Mouse (Mus musculus): ENCODE data around the gene Mlph. TPM values are rescaled to one million over a fixed set of nuclear protein-coding genes. Genes with fewer than 3 reads are reported as not detected.

Gene Mlph
- polyA plus RNA-seq, 1 experiment from 2014 or later = 0.09 TPM

DNA sequence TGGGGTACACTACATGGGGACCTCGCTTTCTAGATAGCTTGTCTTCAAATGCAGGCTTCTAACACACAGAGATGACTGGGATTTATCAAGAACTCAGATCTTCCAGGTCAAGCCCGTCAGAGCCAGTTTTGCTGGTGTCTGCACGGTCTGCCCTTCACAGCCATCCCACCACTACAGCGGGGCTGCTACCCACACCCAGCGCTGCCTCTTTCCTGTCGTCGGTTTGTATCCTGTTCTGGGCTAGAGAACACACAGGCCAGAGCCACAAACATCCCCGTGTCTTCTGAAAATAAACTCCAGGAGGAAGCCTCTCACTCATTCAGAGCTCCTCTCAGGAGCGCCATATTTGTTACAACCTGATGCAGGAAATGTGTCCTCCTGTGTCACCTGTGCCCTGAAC, 34.4 kb downstream of the Mlph start:
- 82% methylated on average over 9 of the region's 9 CpGs for WGBS

DNA sequence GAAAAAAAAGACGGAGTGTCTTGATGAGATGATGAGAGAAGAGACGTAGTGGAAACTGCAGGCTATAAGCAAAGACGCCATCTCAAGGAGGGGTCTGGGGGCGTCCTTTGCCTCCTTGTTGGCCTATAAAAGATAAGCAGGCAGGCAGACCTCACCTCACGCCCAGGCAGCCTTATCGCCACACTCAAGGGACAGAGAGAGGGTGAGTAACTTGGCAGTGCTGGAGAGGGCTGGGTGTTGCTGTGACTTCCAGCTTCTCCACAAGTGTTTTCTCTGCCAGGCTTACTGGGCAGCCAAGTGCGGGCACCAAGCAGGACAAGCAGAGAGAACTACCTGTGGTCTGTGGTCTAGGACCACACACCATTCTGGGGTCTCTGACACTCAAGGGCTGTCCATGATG, 36.8 kb downstream of the Mlph start:
- no peak for ATAC-seq (ENCODE audit: low FRiP score)
- no peak overlapping the region for H3K4me2 ChIP-seq
- H3K9me3 ChIP-seq (replicated peaks) = no peaks in the 10 kb centered on the region
- H3K36me3 ChIP-seq = no peaks in the 10 kb centered on the region
- H3K27me3 ChIP-seq (replicated peaks) = no peaks in the 10 kb centered on the region
- H3K4me3 ChIP-seq (replicated peaks) = no peak overlapping the region
- 88% methylated on average over 7 of the region's 7 CpGs for WGBS
- H3K9ac ChIP-seq (replicated peaks) = no peak overlapping the region
- H3K4me1 ChIP-seq = 0 out of 2 replicates have a peak, but pooled peaks cover 8% of the 10 kb centered on the region
- no peak overlapping the region for H3K27ac ChIP-seq (replicated peaks)

More for the DNA sequence above, 34.4 kb downstream of the Mlph start:
- Histone ChIP-seq H3K27me3 (replicated peaks) (no peaks in the 10 kb centered on the region), H3K27ac (replicated peaks) (no peak overlapping the region), H3K4me2 (no peak overlapping the region), H3K36me3 (no peaks in the 10 kb centered on the region), H3K9me3 (replicated peaks) (no peaks in the 10 kb centered on the region), H3K4me1 (0 out of 2 replicates have a peak, but pooled peaks cover 8% of the 10 kb centered on the region), H3K9ac (replicated peaks) (no peak overlapping the region), H3K4me3 (replicated peaks) (no peak overlapping the region)
- no peak for ATAC-seq (ENCODE audit: low FRiP score)

DNA sequence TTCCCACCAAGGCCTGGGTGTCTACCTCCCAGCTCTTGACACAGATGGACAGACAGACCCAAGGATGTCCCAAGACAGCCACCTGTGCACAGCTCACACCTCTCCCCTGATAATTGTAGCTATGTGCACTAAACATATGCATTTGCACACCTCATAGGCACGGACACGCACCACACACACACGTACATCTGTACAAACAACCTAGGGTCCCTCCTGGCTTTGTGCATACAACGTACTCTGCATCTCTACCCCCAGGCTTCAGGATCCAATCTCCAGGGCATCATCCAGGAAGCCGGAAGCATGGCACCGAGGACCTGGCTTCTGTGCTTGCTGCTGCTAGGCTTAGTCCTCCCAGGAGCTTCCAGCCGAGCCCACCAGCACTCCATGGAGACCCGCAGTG, 37.9 kb downstream of the Mlph start, which contains the start of gene Prlh:
Gene Prlh (plus strand): TSS at position 301 of the 400 bp plus-strand sequence.
- Histone ChIP-seq H3K27ac (replicated peaks) (no peak within 1 kb of the TSS), H3K4me3 (replicated peaks) (no peak within 1 kb of the TSS), H3K9ac (replicated peaks) (no peak within 1 kb of the TSS), H3K9me3 (replicated peaks) (no peaks in the 10 kb centered on the region), H3K36me3 (no peaks in the 10 kb centered on the region), H3K4me1 (0 out of 2 replicates have a peak, but pooled peaks cover 8% of the 10 kb centered on the region), H3K4me2 (no peak within 1 kb of the TSS), H3K27me3 (replicated peaks) (0 out of 2 replicates have a peak, but pooled peaks cover 4% of the 10 kb centered on the region)
- 76% methylated on average over 8 of the region's 8 CpGs for WGBS
- ATAC-seq (ENCODE audit: low FRiP score) = no peak

DNA sequence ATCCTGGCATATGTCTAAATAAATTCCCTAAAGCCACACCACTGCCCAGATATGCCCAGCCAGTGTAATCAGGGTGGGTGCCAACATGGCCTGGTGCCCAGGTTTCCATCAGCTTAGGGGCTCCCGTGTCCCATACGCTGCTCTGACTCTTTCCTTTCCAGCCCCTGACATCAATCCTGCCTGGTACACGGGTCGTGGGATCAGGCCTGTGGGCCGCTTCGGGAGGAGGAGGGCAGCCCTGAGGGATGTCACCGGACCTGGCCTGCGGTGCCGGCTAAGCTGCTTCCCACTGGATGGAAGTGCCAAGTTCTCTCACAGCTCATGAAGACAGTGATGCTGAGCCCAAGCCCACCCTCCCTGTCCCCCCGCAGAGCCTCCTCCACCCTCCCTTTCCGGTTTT, 38.8 kb downstream of the Mlph start:
- 74% methylated on average over 11 of the region's 11 CpGs for WGBS
- Histone ChIP-seq H3K9me3 (replicated peaks) (no peaks in the 10 kb centered on the region), H3K4me1 (0 out of 2 replicates have a peak, but pooled peaks cover 8% of the 10 kb centered on the region), H3K9ac (replicated peaks) (no peak overlapping the region), H3K27me3 (replicated peaks) (0 out of 2 replicates have a peak, but pooled peaks cover 4% of the 10 kb centered on the region), H3K4me3 (replicated peaks) (no peak overlapping the region), H3K27ac (replicated peaks) (no peak overlapping the region), H3K36me3 (no peaks in the 10 kb centered on the region), H3K4me2 (no peak overlapping the region)
- ATAC-seq (ENCODE audit: low FRiP score) = no peak

DNA sequence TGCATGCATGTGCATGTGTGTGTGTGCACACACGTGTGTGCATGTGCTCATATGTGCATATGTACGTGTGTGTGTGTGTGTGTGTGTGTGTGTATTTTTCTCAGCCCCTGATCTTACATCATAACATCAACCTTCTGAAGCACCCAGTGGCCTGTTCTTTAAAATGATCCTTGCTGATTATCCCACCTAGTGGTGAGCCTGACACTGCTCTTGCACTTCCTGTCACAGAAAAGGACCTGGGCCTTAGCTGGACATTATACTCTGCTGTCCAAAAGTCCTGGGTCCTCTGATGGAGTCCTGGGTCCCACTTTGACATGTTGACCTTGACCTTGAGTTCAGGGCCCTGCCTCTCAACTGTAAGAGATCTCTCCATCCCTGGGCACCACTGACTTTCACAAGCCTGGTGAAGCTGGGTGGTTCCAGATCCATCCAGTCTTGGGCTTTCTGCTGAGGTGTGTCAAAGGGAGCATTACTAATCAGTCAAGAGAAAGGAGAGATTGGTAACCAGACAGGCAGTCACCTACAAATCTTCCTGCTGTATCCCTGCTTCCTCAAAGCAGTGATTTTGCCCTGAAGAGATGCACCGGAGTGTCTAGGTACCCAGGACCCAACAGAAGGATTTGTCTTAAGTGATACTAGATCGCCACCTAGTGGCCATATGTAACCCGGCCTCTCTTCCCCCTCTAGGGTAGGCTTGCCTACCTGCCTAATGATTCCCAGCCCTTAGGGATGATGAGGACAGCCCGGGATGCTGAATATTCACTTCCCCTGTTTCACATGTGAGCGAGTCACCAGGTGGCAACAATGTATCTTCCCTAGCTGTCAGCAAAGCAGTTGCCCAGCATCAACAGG, 41.6 kb downstream of the Mlph start:
- no peak overlapping the region for H3K4me2 ChIP-seq
- WGBS = 26% methylated on average over 6 of the region's 7 CpGs
- 0 out of 2 replicates have a peak, but pooled peaks cover 8% of the 10 kb centered on the region for H3K4me1 ChIP-seq
- 0 out of 2 replicates have a peak, but pooled peaks cover 4% of the 10 kb centered on the region for H3K27me3 ChIP-seq (replicated peaks)
- no peak overlapping the region for H3K4me3 ChIP-seq (replicated peaks)
- H3K9ac ChIP-seq (replicated peaks) = no peak overlapping the region
- H3K36me3 ChIP-seq = no peaks in the 10 kb centered on the region
- peak; percentile 76 for ATAC-seq (ENCODE audit: low FRiP score)
- H3K9me3 ChIP-seq (replicated peaks) = no peaks in the 10 kb centered on the region
- no peak overlapping the region for H3K27ac ChIP-seq (replicated peaks)

DNA sequence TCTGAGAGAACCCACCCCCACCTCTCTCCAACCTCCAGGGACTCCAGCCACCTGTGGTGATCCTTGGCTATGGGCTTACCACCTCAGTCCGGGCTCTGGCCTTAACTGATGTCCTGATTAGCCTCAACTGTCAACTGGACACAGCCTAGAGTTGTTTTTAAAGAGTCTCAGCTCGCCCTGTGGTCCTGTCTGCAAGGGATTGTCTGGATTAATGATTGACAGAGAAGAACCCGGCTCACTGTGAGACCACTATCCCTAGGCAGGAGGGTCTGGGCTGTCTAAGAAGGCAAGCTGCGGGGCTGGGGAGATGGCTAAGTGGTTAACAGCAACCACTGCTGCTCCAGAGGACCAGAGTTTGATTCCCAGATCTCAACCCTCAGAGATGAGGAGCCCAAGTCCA, 47.6 kb downstream of the Mlph start:
- H3K4me1 ChIP-seq = peaks cover 5% of the 10 kb centered on the region
- H3K4me2 ChIP-seq = no peak overlapping the region
- no peak for ATAC-seq (ENCODE audit: low FRiP score)
- H3K27me3 ChIP-seq (replicated peaks) = no peaks in the 10 kb centered on the region
- H3K9me3 ChIP-seq (replicated peaks) = no peaks in the 10 kb centered on the region
- H3K36me3 ChIP-seq = no peaks in the 10 kb centered on the region
- no peak overlapping the region for H3K4me3 ChIP-seq (replicated peaks)
- no peak overlapping the region for H3K27ac ChIP-seq (replicated peaks)
- 19% methylated on average over 4 of the region's 4 CpGs for WGBS
- H3K9ac ChIP-seq (replicated peaks) = no peak overlapping the region

DNA sequence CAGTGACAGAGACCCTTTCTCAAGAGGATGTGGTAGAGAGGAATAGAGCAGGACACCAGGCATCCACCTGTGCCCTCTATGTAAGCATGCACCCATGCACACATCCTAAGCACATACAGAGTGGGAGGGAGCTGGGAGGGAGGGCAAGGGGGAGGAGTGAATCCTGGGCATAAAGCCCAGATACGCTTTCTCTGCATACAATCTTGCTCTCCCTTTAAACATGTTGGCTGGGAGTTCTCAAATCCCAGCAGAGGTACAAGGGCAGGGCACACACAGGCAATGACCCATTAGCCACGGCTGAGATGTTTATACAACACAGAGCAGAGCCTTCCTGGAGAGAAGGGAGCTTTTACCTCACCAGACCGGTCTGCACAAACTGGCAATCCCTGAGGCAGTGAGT, 48.1 kb downstream of the Mlph start:
- no peaks in the 10 kb centered on the region for H3K27me3 ChIP-seq (replicated peaks)
- H3K4me2 ChIP-seq = no peak overlapping the region
- WGBS = 35% methylated on average over 3 of the region's 3 CpGs
- no peaks in the 10 kb centered on the region for H3K36me3 ChIP-seq
- no peaks in the 10 kb centered on the region for H3K9me3 ChIP-seq (replicated peaks)
- no peak overlapping the region for H3K4me3 ChIP-seq (replicated peaks)
- peaks cover 10% of the 10 kb centered on the region for H3K4me1 ChIP-seq
- no peak overlapping the region for H3K27ac ChIP-seq (replicated peaks)
- no peak overlapping the region for H3K9ac ChIP-seq (replicated peaks)
- no peak for ATAC-seq (ENCODE audit: low FRiP score)

DNA sequence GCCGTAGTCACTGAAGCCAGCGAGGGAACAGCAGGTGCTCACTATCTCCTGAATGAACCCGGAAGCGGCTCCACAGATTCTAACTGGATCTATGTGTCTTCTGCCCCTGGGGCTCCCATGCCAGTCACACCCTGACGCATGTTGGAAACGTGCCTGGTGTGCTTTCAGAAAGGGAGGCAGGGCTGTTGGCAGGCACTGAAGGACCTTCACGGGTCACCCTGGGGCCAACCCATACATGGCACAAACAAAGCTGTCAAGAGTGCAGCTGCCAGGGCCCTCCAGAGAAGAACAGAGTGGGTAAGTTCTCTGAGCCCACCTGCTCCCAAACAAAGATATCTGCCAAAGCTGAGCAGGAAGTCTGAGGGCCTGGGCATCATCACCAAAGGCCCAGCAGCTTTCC, 52.7 kb downstream of the Mlph start:
- Histone ChIP-seq H3K4me1 (peaks cover 16% of the 10 kb centered on the region), H3K36me3 (no peaks in the 10 kb centered on the region), H3K4me2 (no peak overlapping the region), H3K27ac (replicated peaks) (no peak overlapping the region), H3K27me3 (replicated peaks) (peaks cover 9% of the 10 kb centered on the region), H3K9me3 (replicated peaks) (no peaks in the 10 kb centered on the region), H3K4me3 (replicated peaks) (no peak overlapping the region), H3K9ac (replicated peaks) (no peak overlapping the region)
- ATAC-seq (ENCODE audit: low FRiP score) = no peak
- WGBS = 44% methylated on average over 7 of the region's 7 CpGs

DNA sequence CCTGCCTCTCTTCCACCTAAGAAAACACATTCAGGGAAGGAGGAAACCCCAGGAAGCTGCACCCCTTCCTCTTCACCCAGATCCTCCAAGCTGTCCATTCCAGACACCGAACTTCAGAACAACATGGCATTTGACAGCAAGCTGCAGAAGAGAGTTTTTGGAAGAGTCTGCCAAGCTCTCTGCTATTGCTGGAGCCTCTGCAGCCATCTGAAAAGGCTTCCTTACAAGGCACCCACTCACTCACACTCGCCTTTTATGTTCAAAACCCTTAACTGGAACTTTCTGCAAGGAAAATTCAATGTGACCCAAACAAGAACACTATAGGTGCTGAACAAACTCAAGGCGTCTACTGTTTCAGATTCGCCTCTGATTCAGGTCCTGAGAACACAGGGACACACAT, 53.8 kb downstream of the Mlph start:
- ATAC-seq (ENCODE audit: low FRiP score) = no peak
- no peaks in the 10 kb centered on the region for H3K9me3 ChIP-seq (replicated peaks)
- WGBS = 81% methylated on average over 4 of the region's 4 CpGs
- no peak overlapping the region for H3K27ac ChIP-seq (replicated peaks)
- H3K9ac ChIP-seq (replicated peaks) = no peak overlapping the region
- H3K4me3 ChIP-seq (replicated peaks) = no peak overlapping the region
- no peaks in the 10 kb centered on the region for H3K36me3 ChIP-seq
- H3K4me1 ChIP-seq = peaks cover 22% of the 10 kb centered on the region
- H3K4me2 ChIP-seq = no peak overlapping the region
- peaks cover 12% of the 10 kb centered on the region for H3K27me3 ChIP-seq (replicated peaks)

DNA sequence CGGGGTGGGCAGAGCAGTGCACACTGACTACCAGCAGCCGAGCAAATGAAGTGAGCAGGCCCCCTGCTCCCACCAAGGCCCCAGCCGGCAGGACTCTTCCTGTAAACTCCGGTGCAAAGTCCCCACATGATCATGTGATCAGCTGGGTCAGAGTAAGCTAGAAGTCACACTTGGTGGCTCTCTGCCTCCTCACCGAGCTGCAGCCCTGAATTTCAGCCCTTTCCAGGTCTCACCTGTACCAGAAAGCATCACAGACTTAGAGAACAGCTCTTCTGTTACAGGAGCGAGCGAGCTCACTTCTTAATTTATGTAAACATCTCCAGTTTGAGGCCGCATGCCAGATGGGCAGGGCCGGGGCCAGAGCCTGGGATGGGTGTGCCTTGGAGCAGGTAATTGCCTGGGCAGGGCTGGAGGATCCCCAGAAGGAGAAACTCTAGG, 54.5 kb downstream of the Mlph start, which contains the start of gene Rab17:
Gene Rab17 (minus strand): TSS at position 315 of the 438 bp plus-strand sequence.
- 37% methylated on average over 9 of the region's 9 CpGs for WGBS
- ATAC-seq (ENCODE audit: low FRiP score) = no peak
- Histone ChIP-seq H3K9me3 (replicated peaks) (no peaks in the 10 kb centered on the region), H3K27me3 (replicated peaks) (peaks cover 12% of the 10 kb centered on the region), H3K4me2 (no peak within 1 kb of the TSS), H3K9ac (replicated peaks) (no peak within 1 kb of the TSS), H3K27ac (replicated peaks) (no peak within 1 kb of the TSS), H3K4me1 (peaks cover 29% of the 10 kb centered on the region), H3K36me3 (no peaks in the 10 kb centered on the region), H3K4me3 (replicated peaks) (no peak within 1 kb of the TSS)

DNA sequence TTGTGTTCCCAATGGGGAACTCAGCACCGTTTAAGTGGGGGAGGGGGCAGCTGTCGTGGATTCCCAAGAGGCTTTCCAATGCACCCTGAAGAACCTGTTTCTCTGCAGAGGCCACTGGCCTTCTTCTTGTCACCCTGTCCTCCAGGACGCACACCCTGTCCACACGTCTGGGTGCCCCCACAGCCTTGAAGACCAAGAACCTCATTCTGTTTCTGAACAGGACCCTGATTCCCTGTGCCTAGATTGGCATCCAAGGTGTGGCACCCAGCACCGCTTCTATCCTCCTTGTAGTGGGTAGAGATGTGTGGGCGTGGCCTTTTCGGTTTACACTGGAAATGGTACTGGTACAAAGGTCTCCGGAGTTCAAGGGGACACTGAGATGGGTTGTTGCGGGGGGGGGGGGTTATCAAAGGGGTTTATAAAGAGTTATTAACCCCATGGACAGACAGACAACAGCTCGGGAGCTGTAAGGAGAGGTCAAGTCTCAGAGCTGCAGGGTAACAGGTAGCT, 55.1 kb downstream of the Mlph start:
- Histone ChIP-seq H3K27me3 (replicated peaks) (peaks cover 12% of the 10 kb centered on the region), H3K4me2 (no peak overlapping the region), H3K9ac (replicated peaks) (no peak overlapping the region), H3K4me3 (replicated peaks) (no peak overlapping the region), H3K9me3 (replicated peaks) (no peaks in the 10 kb centered on the region), H3K4me1 (peaks cover 35% of the 10 kb centered on the region), H3K36me3 (no peaks in the 10 kb centered on the region), H3K27ac (replicated peaks) (no peak overlapping the region)
- 75% methylated on average over 10 of the region's 10 CpGs for WGBS
- no peak for ATAC-seq (ENCODE audit: low FRiP score)

Measured in neural tube, embryonic 15.5 days (tissue).